Mouse (Mus musculus) bone marrow, adult 2 months (tissue): ENCODE measurements at regions not wholly inside any gene's neighbourhood (a gene's known extent, or its start where the extent isn't known, plus 50 kb on each side); places are given as distances from the start of the nearest gene placed in this dataset.

Source experiments
- CTCF ChIP-seq: fragments of 200-500 bp; IDR thresholded peaks from 2 replicates; pipeline ENCODE4 v1.5.1; 2011; ENCODE audit warnings: low read length, control low read depth; ENCODE audit not compliant: control insufficient read depth, insufficient read depth
- POLR2A ChIP-seq: fragments of 200-500 bp; IDR thresholded peaks from 2 replicates; pipeline ENCODE4 v1.6.1; 2011; ENCODE audit warnings: low read depth, mild to moderate bottlenecking, control low read depth, low read length, borderline replicate concordance; ENCODE audit not compliant: control insufficient read depth

- TF ChIP-seq CTCF (no peak), POLR2A (no peak)
Measured at GRCm38 (mm10) chr9:31619344-31619743, 155.1 kb upstream of the Tmem45b start.
